Mouse (Mus musculus): Measurements from ENCODE around the gene Olfr1243. TPM values are rescaled to one million over a fixed set of nuclear protein-coding genes. Genes with fewer than 3 reads are reported as not detected.

Olfr1243 gene
- not detected in 2 replicates for polyA plus RNA-seq (2012; rRNA removed; ENCODE audit: low replicate concordance)

GRCm38 (mm10) chr2:89531387-89531786 lies at the start of gene Olfr1243:
Olfr1243 (minus strand) TSS chr2:89531487.

GRCm38 (mm10) chr2:89578347-89578746 lies 47.1 kb upstream of the Olfr1243 start, which contains the start of gene Olfr1245:
Olfr1245 (minus strand) TSS chr2:89578447.

GRCm38 (mm10) chr2:89498235-89498634 lies 33.1 kb downstream of the Olfr1243 start, which contains the start of gene Olfr1242:
Olfr1242 (minus strand) TSS chr2:89498335.

GRCm38 (mm10) chr2:89487026-89487425 lies 44.3 kb downstream of the Olfr1243 start, which contains the start of gene Olfr1241:
Olfr1241 (minus strand) TSS chr2:89487126.

Other genes with a start within 250 kb of the Olfr1243 start
- gene Olfr1229, start 243.5 kb downstream of the Olfr1243 start, polyA plus RNA-seq (2012; rRNA removed; ENCODE audit: low replicate concordance), result not detected in 2 replicates
- gene Olfr1230, start 234.2 kb downstream of the Olfr1243 start, polyA plus RNA-seq (2012; rRNA removed; ENCODE audit: low replicate concordance), result not detected in 2 replicates
- not detected in 2 replicates for gene Olfr1231, start 224.4 kb downstream of the Olfr1243 start, polyA plus RNA-seq (2012; rRNA removed; ENCODE audit: low replicate concordance)
- gene Olfr1232, start 201.8 kb downstream of the Olfr1243 start, polyA plus RNA-seq (2012; rRNA removed; ENCODE audit: low replicate concordance), result not detected in 2 replicates
- not detected in 2 replicates for gene Olfr1233, start 189.1 kb downstream of the Olfr1243 start, polyA plus RNA-seq (2012; rRNA removed; ENCODE audit: low replicate concordance)
- not detected in 2 replicates for gene Olfr1234, start 166.6 kb downstream of the Olfr1243 start, polyA plus RNA-seq (2012; rRNA removed; ENCODE audit: low replicate concordance)
- not detected in 2 replicates for gene Olfr1238, start 121.8 kb downstream of the Olfr1243 start, polyA plus RNA-seq (2012; rRNA removed; ENCODE audit: low replicate concordance)
- gene Olfr1239, start 111.1 kb downstream of the Olfr1243 start, polyA plus RNA-seq (2012; rRNA removed; ENCODE audit: low replicate concordance), result not detected in 2 replicates
- gene Olfr1240, start 88.5 kb downstream of the Olfr1243 start, polyA plus RNA-seq (2012; rRNA removed; ENCODE audit: low replicate concordance), result not detected in 2 replicates
- not detected in 2 replicates for gene Olfr1241, start 44.4 kb downstream of the Olfr1243 start, polyA plus RNA-seq (2012; rRNA removed; ENCODE audit: low replicate concordance)
- not detected in 2 replicates for gene Olfr1242, start 33.2 kb downstream of the Olfr1243 start, polyA plus RNA-seq (2012; rRNA removed; ENCODE audit: low replicate concordance)
- not detected in 2 replicates for gene Olfr1245, start 47.0 kb upstream of the Olfr1243 start, polyA plus RNA-seq (2012; rRNA removed; ENCODE audit: low replicate concordance)
- gene Olfr1246, start 61.7 kb upstream of the Olfr1243 start, polyA plus RNA-seq (2012; rRNA removed; ENCODE audit: low replicate concordance), result not detected in 2 replicates
- gene Olfr1247, start 82.6 kb upstream of the Olfr1243 start, polyA plus RNA-seq (2012; rRNA removed; ENCODE audit: low replicate concordance), result not detected in 2 replicates
- gene Olfr1248, start 86.8 kb upstream of the Olfr1243 start, polyA plus RNA-seq (2012; rRNA removed; ENCODE audit: low replicate concordance), result not detected in 2 replicates
- not detected in 2 replicates for gene Olfr1249, start 103.5 kb upstream of the Olfr1243 start, polyA plus RNA-seq (2012; rRNA removed; ENCODE audit: low replicate concordance)
- gene Olfr1250, start 130.0 kb upstream of the Olfr1243 start, polyA plus RNA-seq (2012; rRNA removed; ENCODE audit: low replicate concordance), result not detected in 2 replicates
- gene Olfr1251, start 140.4 kb upstream of the Olfr1243 start, polyA plus RNA-seq (2012; rRNA removed; ENCODE audit: low replicate concordance), result not detected in 2 replicates
- gene Olfr1252, start 193.5 kb upstream of the Olfr1243 start, polyA plus RNA-seq (2012; rRNA removed; ENCODE audit: low replicate concordance), result not detected in 2 replicates
- gene Olfr1253, start 225.6 kb upstream of the Olfr1243 start, polyA plus RNA-seq (2012; rRNA removed; ENCODE audit: low replicate concordance), result not detected in 2 replicates

Measured in subcutaneous adipose tissue, adult 2 months (tissue).